Mouse (Mus musculus) myocyte (in vitro differentiated cells): ENCODE results near the gene Pitpnm3.

Experiments
- MYOG ChIP-seq, 3 experiments: IDR thresholded peaks; one replicate each; pipeline ENCODE4 v1.6.1; 2011; ENCODE audit warnings: control low read depth in 2 of 3, low read depth in 2 of 3, mild to moderate bottlenecking in 2 of 3; ENCODE audit not compliant: insufficient read length in 2 of 3, control insufficient read depth in 1 of 3, insufficient read depth in 1 of 3
- POLR2A ChIP-seq: IDR thresholded peaks from one replicate; pipeline ENCODE4 v1.6.1; 2011; ENCODE audit warnings: low read depth, mild to moderate bottlenecking, control low read depth, moderate library complexity; ENCODE audit not compliant: insufficient read length
- POLR2AphosphoS2 ChIP-seq: IDR thresholded peaks from one replicate; pipeline ENCODE4 v1.6.1; 2011; ENCODE audit warnings: low read depth, control low read depth; ENCODE audit not compliant: insufficient read length
- TCF12 ChIP-seq: IDR thresholded peaks from one replicate; pipeline ENCODE4 v1.6.1; 2011; ENCODE audit warnings: mild to moderate bottlenecking, control low read depth; ENCODE audit not compliant: poor library complexity, insufficient read depth, severe bottlenecking

- TF ChIP-seq POLR2A (no peak), POLR2AphosphoS2 (no peak), MYOG (IDR thresholded peaks at IDR 0.05; ENCODE audit: control insufficient read depth in 1 of 3, insufficient read depth in 1 of 3, insufficient read length in 2 of 3, low read depth in 2 of 3) (no peak), TCF12 (no peak)
These were observed 114.6 kb downstream of the Pitpnm3 start for GRCm38 (mm10) chr11:72021015-72021414.
